Mouse (Mus musculus) erythroblast, adult 5-6 weeks (primary cell): ENCODE measurements at regions not wholly inside any gene's neighbourhood (a gene's known extent, or its start where the extent isn't known, plus 50 kb on each side); places are given as distances from the start of the nearest gene placed in this dataset.

Experiments
- ATAC-seq: replicated peaks from 2 replicates; pipeline ENCODE4 v1.8.0; 2016; ENCODE audit warnings: moderate number of reproducible peaks, mild to moderate bottlenecking, moderate TSS enrichment, inconsistent platforms; ENCODE audit not compliant: poor library complexity, low FRiP score, severe bottlenecking

DNA sequence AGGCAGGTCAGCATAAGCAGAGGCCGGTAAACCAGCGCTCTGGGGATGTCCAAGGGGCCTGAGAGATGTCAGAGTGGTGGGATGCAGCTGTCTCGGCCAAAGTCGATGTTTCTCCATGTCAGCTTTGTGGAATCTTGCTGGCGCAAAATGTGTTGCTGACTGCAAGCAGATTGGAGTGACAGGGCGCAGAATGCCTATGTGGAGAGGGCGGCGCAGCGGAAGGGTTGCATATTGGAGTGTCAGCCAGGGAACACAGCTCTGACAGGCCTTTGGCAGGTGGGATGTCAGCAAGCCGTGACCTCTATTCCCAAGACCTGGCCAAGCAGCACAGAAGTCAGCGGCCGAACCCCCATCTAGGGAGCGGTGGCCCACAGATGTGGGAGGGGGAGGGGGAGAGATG lies 153.1 kb upstream of the Csf3r start:
- no peak for ATAC-seq

DNA sequence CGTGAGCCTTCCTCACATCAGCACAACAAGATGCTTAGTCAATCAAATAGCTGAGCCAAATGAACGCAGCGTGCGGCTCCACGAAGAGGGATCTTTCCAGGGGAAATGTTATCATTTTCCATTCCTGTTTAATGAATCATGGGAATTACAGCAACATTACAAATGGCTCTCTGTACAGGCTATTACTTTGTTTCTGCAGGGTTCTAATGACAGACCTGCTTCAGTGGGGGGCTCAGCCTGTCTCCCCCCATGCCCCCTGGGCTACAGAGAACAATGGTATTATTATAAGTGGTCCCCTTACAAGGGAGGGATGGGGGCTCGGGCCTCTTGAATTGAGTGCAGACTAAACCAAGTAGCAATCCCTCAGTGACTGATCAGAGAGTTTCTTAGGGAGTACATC lies 144.3 kb upstream of the Csf3r start:
- no peak for ATAC-seq

DNA sequence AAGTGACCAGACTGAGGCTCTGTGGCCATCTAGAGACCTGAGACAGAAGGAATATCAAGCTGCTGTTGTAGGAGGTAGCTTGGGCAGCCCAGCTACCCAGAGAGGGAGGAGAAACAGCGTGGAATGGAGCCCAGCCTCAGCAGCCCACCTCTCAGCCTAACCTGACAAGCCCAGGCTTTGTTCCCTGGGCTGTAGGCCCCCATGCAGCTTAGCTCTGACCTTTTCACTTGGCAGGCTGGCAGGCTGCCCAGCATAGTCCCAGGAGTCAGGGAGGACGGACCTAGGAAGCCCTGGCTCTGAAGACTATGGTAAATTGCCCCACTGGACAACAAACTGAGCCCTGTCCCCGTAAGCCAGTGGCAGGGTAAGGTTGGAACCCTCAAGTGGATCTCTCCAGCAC lies 141.8 kb upstream of the Csf3r start:
- no peak for ATAC-seq

DNA sequence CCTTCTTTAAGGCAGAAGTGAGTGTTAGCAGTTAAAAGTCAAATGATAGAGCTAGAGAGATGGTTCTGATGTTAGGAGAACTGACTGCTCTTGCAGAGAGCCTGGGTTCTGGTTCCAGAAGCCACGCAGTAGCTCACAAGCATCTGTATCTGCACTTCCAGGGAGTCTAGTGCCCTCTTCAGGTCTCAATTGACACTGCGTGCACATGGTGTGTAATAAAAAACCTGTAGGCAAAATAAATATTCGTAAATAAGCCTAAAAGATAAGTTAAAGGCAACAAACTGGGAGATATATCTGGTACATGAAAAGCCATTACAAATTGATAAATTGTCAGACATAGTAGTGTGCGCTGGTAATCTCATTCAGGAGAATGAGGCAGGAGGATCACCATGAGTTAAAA lies 133.8 kb upstream of the Csf3r start:
- ATAC-seq, result no peak

DNA sequence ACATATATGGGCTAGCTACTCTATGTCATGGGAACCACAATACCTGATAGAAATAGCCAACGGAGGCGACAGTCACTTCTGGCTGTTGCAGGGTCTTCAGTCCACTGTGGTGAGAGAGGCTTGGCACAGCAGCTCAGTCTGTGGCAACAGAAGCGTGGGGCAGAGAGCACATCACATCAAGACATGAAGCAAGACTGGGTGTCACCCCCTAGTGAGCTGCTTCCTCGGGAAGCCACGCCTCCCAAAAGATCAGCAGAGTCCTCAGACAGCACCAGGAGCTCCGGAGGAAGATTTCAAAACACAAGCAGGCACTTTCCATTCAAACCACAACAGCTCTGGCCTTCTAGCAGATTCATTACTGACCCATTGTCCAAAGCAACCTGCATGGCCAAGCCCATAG lies 131.2 kb upstream of the Csf3r start:
- ATAC-seq, result no peak

DNA sequence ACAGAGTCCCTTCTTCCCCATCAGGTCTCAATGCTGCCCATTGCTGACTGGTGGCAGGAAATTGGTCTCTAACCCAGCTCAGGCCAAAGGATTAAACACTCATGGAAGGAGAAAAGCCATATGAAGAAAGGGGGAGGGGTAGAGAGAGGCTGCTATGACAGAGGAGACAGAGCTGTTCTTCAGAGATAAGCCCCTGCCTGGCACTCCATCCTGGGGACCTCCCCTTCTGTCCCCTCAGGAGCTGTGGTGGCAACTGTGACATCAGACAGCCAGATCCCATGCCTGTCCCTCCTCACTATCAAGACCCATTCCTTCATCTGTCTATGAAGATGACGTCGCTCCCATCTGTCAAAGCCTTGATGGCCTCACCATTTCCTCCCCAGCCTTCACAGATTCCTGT lies 126.6 kb upstream of the Csf3r start:
- no peak for ATAC-seq

DNA sequence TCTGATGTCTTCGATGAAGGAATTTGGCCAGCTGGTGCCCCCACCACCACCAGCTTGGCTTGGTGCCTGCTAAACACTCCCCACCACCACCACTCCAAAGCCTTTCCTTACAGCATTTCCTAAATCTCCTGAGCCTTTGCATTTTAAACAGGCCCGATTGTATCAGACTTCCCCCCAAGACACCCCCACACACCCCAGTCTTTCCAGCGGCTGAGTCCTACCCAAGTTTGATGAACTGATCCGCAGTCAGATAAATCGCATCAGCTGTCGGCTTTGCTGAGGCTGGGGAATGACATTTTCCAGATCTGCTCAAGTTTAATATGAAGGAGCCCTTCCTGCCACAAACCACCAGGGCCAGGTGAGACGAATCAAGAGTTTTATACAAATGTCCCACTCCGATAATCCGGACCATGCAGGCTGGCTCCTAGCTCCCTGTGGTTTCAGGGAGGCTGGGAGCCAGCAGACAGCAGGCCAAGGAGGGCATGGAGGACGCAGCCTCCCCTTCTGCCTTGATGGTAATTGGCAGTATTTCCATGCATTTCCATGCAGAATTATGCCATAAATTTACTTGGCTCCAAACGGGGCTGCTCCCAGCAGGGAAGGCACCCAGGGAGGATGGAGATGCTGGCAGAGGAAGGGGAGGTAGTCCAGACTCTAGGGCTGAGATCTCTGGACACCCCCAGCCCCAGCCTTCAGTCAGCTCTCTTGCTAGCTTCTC lies 125.6 kb upstream of the Csf3r start:
- ATAC-seq, result no peak

DNA sequence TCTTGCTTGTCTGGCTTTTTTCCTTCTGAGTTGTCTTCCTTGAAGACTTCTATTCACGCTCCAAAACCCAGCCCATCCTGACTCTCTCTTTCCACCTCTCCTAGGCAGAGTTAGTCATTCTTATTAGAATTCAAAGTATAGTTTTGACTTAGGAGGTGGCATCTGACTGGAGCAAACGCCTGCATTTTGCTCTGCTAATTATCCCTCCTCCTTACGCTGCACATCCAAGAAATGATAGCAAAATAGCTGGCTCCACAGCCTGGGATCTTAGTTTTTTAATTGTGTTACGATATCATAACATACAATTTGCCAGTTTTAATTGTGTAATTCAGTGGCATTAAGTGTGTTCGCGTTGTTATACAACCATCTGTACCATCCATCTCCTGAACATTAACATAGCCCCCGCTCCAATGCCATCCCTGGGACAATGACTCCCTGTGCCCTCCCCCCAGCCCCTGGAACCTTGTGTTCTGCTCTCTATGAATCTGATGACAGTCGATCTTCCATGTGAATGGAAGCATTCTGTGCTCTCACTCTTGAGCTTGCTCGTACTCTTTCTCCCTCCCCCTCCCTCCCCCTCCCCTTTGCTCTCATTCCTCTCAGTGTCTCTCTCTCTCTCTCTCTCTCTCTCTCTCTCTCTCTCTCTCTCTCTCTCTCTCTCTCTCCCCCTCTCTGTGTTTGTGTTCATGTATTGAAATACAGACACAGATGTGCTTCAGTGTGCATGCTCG lies 122.6 kb upstream of the Csf3r start:
- no peak for ATAC-seq

DNA sequence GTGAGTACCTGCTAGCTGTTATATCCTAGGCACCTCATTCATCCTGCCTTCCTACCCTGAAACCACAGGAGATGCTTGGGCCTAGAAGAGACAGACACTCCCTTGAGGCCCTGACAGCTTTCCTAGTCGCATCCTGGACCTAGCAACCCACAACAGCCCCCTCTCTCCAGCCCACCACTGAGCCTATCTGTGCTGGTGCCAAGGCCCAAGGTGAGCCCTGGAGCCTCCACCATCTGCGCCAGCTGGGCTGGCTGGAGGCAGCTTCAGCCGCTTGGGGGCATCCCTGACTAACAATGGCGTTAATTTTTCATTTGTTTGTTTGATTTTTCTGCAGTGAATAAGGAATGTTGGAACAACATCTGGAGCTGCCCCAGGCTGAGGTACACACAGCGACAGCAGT lies 118.1 kb upstream of the Csf3r start:
- ATAC-seq, result no peak

DNA sequence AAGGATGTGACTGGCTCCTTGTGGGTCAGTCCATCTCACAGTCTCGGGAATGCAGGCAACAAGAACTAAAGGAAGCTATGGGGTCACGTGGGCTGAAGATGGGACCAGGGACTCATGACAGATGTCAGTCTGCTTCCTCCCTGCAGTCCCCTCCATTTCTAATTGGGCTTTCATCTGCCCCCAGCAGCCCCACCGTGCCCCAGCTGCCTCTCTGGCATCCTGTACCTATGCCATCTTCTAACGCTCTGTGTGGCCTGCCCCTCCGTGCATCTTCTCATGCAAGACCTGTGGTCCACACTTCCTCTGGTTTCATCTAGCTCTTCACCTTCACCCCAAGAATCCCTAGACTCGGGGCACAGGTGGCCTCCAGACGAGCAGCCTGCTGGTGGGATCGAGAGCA lies 115.4 kb upstream of the Csf3r start:
- ATAC-seq, result no peak

DNA sequence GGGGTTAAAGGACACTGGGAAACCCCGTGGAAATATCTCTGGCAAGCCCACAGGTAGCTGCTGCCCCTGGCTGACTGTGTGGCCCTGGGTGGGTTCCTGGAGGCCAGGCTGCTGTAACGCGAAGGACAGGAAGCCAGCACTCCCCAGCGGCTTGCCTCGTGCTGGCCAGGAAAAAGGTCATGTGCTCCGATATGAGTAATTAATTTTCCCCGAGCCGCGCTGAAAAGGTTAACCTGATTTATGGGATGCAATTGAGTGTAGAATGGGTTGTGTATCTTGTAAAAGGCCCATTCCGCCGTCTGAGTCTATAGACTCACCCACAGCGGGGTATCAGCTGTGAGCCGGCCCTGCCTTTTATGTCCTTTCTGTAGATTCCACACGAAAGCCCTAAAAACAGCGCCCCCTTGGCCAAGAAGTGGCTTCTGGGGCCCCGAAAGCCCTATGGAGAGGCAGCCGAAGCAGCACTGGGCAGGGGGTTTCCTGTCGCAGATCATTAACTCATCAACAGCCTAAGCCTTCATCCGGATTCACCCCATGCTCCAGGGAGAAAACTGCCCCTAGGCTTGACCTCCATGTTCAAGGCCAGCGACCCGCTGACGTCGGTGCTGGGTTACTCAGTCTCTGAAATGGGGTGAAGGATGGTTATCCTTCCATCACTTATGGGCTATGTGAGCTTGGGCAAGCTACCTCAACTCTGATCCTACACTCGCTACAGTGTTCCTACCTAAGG lies 112.6 kb upstream of the Csf3r start:
- no peak for ATAC-seq

DNA sequence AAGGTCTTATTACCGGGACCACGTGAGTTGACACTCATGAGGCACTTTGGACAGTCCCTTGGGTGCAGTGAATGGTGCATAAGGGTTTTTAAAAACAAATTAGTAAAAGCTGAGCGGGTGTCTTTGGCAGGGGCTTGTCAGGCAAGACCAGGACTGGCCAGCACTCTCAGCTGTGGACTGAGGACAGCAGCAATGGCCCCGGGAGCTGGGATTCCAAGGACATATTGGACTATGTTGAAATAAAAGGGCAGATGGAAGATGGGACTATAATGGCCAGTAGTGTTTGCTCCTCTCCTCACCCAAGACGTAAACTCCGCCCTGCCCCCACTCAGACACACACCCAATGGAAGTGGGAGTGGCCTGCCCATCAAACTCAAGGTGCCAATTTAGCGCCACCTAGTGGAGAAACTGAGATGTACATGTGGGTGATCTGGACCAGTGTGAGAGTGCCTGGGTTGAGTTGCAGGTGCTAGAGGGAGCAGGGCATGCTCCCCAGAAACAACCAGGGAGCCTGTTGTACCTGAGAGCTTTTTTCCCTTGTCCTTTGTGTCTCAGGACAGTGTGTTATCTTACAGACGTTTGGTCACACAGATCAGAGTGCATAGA lies 111.8 kb upstream of the Csf3r start:
- peak; percentile 82 for ATAC-seq

DNA sequence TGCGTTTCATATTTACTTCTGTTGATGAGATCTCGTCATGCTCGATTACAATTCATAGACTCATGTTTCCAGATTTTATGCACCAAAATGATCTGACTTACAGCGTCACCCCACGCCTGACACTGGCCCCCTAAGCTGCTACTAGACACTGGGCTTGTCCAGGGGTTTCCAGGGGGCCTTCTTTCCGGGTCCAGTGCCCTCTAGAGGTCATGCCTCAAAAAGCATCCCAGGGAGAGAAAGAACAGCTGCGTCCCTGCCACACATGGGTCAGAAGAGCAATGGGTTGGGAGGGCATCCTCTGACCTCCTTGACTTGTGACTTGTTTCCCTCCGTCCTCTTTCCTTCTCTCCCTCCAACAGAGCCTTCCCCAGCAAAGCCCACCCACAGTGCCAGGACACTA lies 109.2 kb upstream of the Csf3r start:
- ATAC-seq, result no peak

DNA sequence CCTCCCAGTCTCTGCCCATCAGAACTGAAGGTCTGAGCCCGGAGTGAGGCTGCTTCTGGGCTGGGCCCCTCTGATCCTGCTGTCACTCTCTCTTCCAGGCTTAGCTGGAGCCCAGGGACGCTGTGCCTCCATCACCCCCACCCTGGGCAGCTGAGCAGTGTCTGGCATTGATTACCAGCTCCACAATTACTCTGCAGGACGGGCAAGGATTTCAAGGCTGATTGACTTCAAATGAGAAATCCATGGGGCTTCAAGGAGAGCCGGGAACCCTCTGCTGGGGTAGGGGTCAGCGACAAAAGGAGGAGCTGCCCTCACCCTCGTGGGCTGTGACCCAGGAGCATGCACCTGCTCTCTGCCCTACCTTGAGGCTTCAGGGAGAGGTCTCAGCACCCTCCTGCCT lies 107.1 kb upstream of the Csf3r start:
- ATAC-seq, result no peak

DNA sequence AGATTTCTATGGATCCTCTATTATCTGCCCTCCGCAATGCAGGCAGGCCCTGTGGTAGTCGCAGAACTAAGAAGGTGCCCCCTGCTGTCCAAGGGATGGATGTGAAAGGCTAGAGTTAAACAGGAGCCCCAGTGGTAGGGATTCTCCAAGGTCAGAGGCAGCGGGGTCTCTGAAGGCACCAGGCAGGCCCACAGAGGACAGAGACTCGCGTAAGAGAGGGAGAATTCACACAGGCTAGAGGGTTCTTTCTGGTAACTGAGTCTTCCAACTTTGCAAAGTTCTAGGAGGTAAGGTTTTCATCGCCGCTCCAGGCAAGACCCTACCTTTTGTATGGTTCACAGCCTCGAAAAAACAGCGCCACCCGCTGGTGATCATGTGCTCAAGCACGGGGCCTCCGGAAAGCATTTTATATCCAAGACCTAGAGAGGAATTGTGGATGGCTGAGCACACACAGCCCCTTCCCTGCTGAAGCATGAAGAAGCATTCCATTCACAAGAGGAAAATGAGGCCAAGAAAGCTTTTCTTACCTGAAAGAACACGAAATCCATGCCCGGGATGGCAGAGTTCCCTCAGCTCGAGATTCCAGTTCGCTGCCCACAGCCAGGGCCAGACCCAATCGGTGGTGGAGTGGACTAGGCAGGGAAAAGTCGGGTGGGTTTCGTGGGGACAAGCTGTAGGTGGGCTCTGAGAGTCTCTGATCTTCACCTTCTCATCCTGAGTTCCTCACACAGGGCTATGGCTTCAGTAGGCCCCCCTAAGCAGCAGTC lies 102.6 kb upstream of the Csf3r start:
- ATAC-seq, result no peak

DNA sequence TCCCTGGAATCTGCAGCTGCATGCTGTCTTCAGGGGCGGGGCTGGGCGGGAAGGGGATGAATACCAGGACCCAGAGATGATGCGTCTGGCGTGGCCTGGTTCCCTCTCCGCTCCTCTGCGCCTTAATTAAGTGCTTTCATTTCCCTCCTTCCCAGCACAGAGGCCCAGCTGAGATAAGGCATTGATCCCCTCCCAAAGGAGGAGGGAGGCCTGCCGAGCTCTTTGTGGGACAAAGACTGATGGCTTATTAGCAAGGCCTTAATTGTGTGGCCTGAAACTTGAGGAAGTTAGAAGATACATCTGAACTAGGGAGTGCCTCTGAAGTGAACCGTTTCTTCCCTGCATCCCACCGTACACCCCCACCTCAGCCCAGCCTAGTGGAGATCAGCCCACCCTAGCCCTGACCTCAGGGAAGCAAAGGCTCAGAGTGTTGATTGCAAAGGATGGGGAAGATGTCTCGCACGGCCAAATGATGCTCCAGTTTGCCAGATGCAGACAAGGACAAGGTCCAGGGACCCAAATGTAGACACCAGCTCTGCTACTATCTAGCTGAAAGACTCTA lies 102.0 kb upstream of the Csf3r start:
- ATAC-seq, result no peak

DNA sequence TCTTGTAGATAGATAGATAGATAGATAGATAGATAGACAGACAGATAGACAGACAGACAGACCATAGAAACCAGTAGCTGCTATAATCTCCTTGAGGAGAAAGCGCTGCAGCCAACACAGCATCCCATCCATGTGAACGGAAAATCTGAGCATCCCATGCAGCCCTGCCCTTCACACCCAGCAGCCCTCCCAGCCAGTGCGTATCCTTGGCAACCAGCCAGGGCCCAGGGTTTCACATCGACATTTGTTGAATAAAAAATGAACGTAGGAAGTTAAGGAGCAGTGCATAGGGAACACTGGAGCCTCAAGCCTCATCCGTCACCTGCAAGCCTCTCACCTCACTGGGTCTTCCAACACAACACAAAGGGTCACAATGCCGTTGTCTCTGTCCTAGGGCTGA lies 101.1 kb upstream of the Csf3r start:
- ATAC-seq, result no peak

DNA sequence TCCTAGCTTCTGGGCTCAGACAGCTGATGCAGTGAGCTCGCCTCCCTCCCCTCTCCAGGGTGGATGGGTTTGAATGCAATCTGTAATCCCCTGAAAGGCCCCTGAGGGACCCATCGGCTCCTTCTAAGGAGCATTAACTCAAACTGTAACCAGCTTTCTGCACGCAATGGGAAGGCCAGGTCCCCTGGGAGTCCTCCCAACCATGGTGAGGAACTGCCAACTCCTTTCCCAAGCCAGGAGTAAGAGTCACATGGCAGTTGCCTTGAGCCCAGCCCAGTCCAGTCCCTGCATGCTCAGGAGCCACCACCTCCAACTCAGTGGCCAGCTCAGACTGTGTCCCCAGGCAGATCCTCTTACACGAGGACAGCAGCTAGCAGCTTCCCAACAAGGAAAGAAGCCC lies 96.2 kb upstream of the Csf3r start:
- no peak for ATAC-seq

DNA sequence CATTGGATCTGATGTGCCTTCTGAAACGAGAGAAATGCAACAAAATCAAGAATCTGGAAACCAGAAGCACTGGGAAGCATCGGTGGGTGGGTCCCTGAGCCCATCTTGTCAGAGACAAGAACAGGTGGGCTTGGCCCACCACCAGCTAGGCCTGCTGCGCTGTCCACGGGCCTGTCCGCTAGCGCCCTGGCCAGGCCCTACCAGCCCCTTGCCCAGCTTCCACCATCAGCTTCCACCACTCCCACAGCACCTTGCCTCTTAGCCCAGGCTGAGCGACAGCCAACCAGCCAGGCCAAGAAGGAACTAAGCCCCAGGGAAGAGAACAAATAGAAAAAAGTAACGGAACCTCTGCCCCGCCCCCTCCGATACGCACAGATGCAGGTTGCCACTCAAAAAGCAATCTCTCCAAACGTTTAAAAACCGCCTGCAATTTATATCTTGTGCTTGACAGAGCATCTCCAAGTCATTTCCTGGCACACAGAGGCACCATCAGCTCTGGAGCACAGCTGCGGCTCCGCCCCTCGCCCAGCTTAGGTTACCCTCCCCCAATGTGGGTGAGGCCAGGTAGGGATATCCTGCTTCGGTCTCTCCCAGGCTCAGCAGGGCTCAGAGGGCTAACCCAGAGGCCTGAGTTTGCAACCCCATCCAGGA lies 95.1 kb upstream of the Csf3r start:
- no peak for ATAC-seq
